Mouse (Mus musculus) liver, embryonic 14.5 days (tissue): ENCODE measurements at regions not wholly inside any gene's neighbourhood (a gene's known extent, or its start where the extent isn't known, plus 50 kb on each side); places are given as distances from the start of the nearest gene placed in this dataset.

Experiments
- CTCF ChIP-seq: IDR thresholded peaks from 2 replicates; pipeline ENCODE4 v1.5.1; 2016; ENCODE audit warnings: antibody characterized with exemption, low read depth, control low read depth
- EP300 ChIP-seq: IDR thresholded peaks from 2 replicates; pipeline ENCODE4 v1.6.1; 2016; ENCODE audit warnings: antibody characterized with exemption, low read depth

DNA sequence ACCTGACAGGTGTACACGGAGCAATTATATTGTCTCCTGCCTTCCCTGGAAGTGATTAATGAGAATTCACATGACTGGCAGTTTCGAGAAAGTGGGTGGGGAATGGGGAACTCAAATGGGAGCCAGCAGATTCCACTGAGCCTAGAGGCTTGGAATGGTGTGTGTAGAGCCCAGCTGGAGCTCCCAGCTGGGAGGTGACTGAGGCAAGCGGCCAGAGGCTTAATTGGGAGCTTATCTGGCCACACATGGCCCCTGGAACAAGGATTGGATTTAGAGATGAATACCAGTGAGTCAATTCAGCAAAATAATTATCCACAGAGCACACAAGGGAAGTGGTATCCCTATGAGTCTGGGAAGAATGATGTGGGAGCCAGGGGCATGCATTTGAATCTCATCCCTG is 108.0 kb upstream of the Castor2 start:
- TF ChIP-seq CTCF (no peak), EP300 (no peak)
